Mouse (Mus musculus) liver, embryonic 14.5 days (tissue): ENCODE data around the gene Pten. TPM values are rescaled to one million over a fixed set of nuclear protein-coding genes. Genes with fewer than 3 reads are reported as not detected.
A peak's percentile ranks its signal among the peaks of the same experiment; 100 is the strongest.

Experiments used
- ATAC-seq: fragments of 200-750 bp; cut with Nextera tagmentation; 2 replicates; pipeline ENCODE4 v1.8.0; 2017; ENCODE audit warnings: moderate number of reproducible peaks, mild to moderate bottlenecking, moderate library complexity; ENCODE audit not compliant: insufficient read depth
- DNase-seq, 3 experiments: peaks; one replicate each; pipeline ENCODE4 v3.0.0-alpha.2; 2012 to 2013; ENCODE audit warnings: low read depth in 3 of 3, low spot score in 3 of 3
- H3K27ac ChIP-seq: fragments of 300-500 bp; sonication (generic); 2 replicates; pipeline ENCODE4 v1.5.1; 2014; ENCODE audit warnings: moderate library complexity, mild to moderate bottlenecking, control low read depth, inconsistent platforms
- H3K27me3 ChIP-seq: fragments of 300-500 bp; sonication (generic); 2 replicates; pipeline ENCODE4 v1.6.1; 2014; ENCODE audit warnings: mild to moderate bottlenecking, low read length, moderate library complexity; ENCODE audit not compliant: control insufficient read depth, insufficient read depth
- H3K36me3 ChIP-seq: fragments of 300-500 bp; sonication (generic); replicated peaks from 2 replicates; pipeline ENCODE4 v1.6.1; 2014; ENCODE audit warnings: low read depth; ENCODE audit not compliant: control insufficient read depth, insufficient read depth
- H3K4me1 ChIP-seq, 2 experiments: fragments of 200-500 bp in 1 of 2; fragments of 300-500 bp in 1 of 2; sonication (generic) in 1 of 2; replicated peaks; 2 replicates each; pipeline ENCODE4 v1.6.1; 2012 to 2014; ENCODE audit warnings: antibody characterized with exemption in 1 of 2, inconsistent platforms in 1 of 2, low read length in 1 of 2; ENCODE audit not compliant: control insufficient read depth in 2 of 2, insufficient read depth in 2 of 2
- H3K4me2 ChIP-seq: fragments of 300-500 bp; sonication (generic); 2 replicates; pipeline ENCODE4 v1.6.1; 2014; ENCODE audit warnings: low read depth, mild to moderate bottlenecking, control low read depth, moderate library complexity
- H3K4me3 ChIP-seq, 2 experiments: fragments of 200-500 bp in 1 of 2; fragments of 300-500 bp in 1 of 2; sonication (generic) in 1 of 2; 2 replicates each; pipeline ENCODE4 v1.5.1; 2012 to 2014; ENCODE audit warnings: low read depth in 2 of 2, low read length in 2 of 2, mild to moderate bottlenecking in 2 of 2, control low read depth in 1 of 2, inconsistent platforms in 1 of 2, moderate library complexity in 1 of 2; ENCODE audit not compliant: insufficient read depth in 1 of 2
- H3K9ac ChIP-seq: fragments of 300-500 bp; sonication (generic); replicated peaks from 2 replicates; pipeline ENCODE4 v1.6.1; 2014; ENCODE audit warnings: mild to moderate bottlenecking, control low read depth, moderate library complexity
- H3K9me3 ChIP-seq: fragments of 300-500 bp; sonication (generic); 2 replicates; pipeline ENCODE4 v1.6.1; 2016; ENCODE audit warnings: low read length, mixed read lengths; ENCODE audit not compliant: control insufficient read depth
- CTCF ChIP-seq: IDR thresholded peaks from 2 replicates; pipeline ENCODE4 v1.5.1; 2016; ENCODE audit warnings: antibody characterized with exemption, low read depth, control low read depth
- EP300 ChIP-seq: IDR thresholded peaks from 2 replicates; pipeline ENCODE4 v1.6.1; 2016; ENCODE audit warnings: antibody characterized with exemption, low read depth
- WGBS: fragments of 180-500 bp; shearing (Covaris S2); extraction: QIAGEN DNeasy Blood & Tissue Kit; methylation state at CpG from one replicate; pipeline ENCODE4 v1.1.7; 2014; ENCODE audit not compliant: insufficient replicate concordance; 5-methylcytosine and 5-hydroxymethylcytosine counted together
- polyA plus RNA-seq, 2 experiments: library from polyadenylated mRNA; depleted of rRNA in 1 of 2; stranded (reverse) in 1 of 2; unstranded in 1 of 2; fragments of >200 nt; fragmentation: Nextera tagmentation in 1 of 2; extraction: Ambion mirVana in 1 of 2; gene quantifications; 2 replicates each; pipeline versions ENCODE4 v1.2.1 to v1.2.3; 2012 to 2014

Gene Pten
- polyA plus RNA-seq, 2 experiments, result 3.5 to 4.3 TPM

DNA sequence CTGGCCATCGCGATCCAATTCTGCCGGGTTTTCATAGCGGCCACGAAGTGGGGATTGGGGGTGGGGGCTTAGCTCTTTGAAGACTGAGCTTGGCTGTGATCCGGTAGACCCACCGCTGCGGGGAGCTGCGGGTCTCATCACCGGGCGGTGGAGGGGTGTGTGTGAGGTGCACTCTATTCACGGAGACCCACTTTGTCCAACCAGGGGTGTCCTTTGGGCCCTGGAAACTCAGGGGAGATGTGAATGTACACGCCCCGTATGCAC is 729 bp upstream of the Pten start:
- H3K4me1 ChIP-seq, result peaks cover 8 to 15% of the 10 kb centered on the region in 2 experiments; a peak in 3 of 4 replicates
- WGBS, result under 1% methylated on average over 14 of the region's 14 CpGs
- DNase-seq, result no peak
- no peaks in the 10 kb centered on the region; the same call in 1 of the 2 replicates for H3K27me3 ChIP-seq
- H3K9ac ChIP-seq, result peak overlapping the region; percentile 81
- peak overlapping the region; percentile 41 for H3K27ac ChIP-seq
- H3K9me3 ChIP-seq, result no peaks in the 10 kb centered on the region
- peak overlapping the region; percentile 100 for H3K4me2 ChIP-seq
- peak overlapping the region; percentile 68 to 77 for H3K4me3 ChIP-seq
- TF ChIP-seq CTCF (no peak), EP300 (no peak)
- no peak for ATAC-seq
- no peaks in the 10 kb centered on the region for H3K36me3 ChIP-seq

DNA sequence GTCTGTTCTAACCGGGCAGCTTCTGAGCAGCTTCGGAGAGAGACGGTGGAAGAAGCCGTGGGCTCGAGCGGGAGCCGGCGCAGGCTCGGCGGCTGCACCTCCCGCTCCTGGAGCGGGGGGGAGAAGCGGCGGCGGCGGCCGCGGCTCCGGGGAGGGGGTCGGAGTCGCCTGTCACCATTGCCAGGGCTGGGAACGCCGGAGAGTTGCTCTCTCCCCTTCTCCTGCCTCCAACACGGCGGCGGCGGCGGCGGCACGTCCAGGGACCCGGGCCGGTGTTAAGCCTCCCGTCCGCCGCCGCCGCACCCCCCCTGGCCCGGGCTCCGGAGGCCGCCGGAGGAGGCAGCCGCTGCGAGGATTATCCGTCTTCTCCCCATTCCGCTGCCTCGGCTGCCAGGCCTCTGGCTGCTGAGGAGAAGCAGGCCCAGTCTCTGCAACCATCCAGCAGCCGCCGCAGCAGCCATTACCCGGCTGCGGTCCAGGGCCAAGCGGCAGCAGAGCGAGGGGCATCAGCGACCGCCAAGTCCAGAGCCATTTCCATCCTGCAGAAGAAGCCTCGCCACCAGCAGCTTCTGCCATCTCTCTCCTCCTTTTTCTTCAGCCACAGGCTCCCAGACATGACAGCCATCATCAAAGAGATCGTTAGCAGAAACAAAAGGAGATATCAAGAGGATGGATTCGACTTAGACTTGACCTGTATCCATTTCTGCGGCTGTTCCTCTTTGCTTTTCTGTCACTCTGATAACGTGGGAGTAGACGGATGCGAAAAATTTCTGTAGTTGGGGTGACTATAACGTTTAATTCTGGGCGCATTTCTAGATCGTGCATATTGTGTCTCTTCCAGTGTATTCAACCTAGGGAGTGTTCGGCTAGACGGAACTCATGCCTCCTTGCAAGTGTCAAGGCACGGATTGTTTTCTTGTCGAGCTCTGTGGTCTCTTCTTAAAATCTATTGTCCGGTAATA is 815 bp downstream of the Pten start:
- TF ChIP-seq CTCF (no peak), EP300 (no peak)
- Histone ChIP-seq H3K4me2 (peak overlapping the region; percentile 100), H3K9ac (peak overlapping the region; percentile 80), H3K9me3 (no peaks in the 10 kb centered on the region), H3K4me3 (peak overlapping the region; percentile 68 to 93), H3K27ac (peak overlapping the region; percentile 9; the same call in 1 of the 2 replicates), H3K4me1 (peaks cover 8 to 15% of the 10 kb centered on the region in 2 experiments; a peak in 3 of 4 replicates), H3K27me3 (no peaks in the 10 kb centered on the region; the same call in 1 of the 2 replicates), H3K36me3 (no peaks in the 10 kb centered on the region)
- no peak; the same call in 1 of the 2 replicates for ATAC-seq
- DNase-seq, result no peak
- WGBS, result under 1% methylated on average over 69 of the region's 69 CpGs

DNA sequence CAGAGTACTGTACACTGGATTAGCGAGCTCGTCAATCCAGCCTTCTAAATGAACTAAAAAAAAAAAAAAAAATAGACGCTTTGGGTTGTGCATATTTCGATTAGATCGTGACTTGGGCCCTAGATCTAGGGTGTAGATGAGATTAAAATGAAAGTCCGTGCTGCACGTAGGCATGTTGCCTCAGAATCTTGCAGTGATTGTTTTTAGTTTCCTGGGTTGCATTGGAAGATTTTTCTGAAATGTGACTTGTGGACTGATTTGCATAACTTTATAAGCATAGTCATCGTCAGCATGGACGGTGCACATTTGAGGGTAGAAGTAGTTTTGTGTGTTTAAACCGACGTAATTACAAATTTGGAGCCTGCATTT is 1.5 kb downstream of the Pten start:
- DNase-seq, result no peak

DNA sequence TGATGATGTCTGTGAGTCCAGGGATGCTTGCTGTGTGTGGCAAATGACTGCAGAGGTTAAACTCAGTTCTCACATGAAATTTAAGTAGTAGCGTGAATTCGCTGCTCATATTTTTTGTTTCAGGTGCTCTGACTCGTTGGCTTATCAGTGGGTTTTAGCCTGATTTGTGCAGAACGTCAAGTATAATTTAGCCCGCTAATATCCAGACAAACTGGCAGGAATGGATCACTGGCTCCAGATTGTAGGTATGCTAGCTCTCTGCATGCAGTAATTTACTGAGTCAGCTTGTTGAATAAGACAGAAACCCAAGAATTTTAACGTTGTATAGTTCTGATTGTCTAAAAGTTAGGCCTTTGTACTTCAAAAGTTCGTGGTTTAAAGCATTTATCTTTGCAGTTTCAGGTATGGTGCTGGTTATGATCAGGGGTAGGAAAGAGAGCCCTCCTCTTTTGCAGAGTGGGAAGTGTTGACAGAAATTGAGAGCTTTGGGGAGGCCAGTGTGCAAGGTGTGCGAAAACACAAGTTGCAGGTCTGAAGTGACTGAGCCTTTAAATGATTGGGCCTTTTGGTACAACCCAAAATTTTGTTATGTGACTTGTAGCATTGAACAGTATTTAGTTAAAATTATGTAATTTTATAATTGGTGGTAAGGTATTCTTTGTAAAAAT is 2.2 kb downstream of the Pten start:
- Histone ChIP-seq H3K4me3 (peak overlapping the region; percentile 51 to 68), H3K9ac (peak overlapping the region; percentile 80), H3K27ac (no peak overlapping the region), H3K4me1 (peaks cover 8 to 15% of the 10 kb centered on the region in 2 experiments; a peak in 3 of 4 replicates), H3K4me2 (peak overlapping the region; percentile 100), H3K27me3 (no peaks in the 10 kb centered on the region; the same call in 1 of the 2 replicates), H3K36me3 (no peaks in the 10 kb centered on the region), H3K9me3 (no peaks in the 10 kb centered on the region)
- WGBS, result 6% methylated on average over 8 of the region's 8 CpGs
- ATAC-seq, result no peak
- DNase-seq, result no peak
- TF ChIP-seq EP300, result no peak
- TF ChIP-seq CTCF, result no peak

More for the DNA sequence above, 1.5 kb downstream of the Pten start:
- Histone ChIP-seq H3K4me1 (peaks cover 8 to 15% of the 10 kb centered on the region in 2 experiments; a peak in 3 of 4 replicates), H3K4me3 (peak overlapping the region; percentile 68 to 93), H3K9ac (peak overlapping the region; percentile 80), H3K27me3 (no peaks in the 10 kb centered on the region; the same call in 1 of the 2 replicates), H3K4me2 (peak overlapping the region; percentile 100), H3K9me3 (no peaks in the 10 kb centered on the region), H3K27ac (no peak overlapping the region), H3K36me3 (no peaks in the 10 kb centered on the region)
- WGBS, result 2% methylated on average over 11 of the region's 11 CpGs
- TF ChIP-seq EP300 (no peak), CTCF (no peak)
- ATAC-seq, result no peak

DNA sequence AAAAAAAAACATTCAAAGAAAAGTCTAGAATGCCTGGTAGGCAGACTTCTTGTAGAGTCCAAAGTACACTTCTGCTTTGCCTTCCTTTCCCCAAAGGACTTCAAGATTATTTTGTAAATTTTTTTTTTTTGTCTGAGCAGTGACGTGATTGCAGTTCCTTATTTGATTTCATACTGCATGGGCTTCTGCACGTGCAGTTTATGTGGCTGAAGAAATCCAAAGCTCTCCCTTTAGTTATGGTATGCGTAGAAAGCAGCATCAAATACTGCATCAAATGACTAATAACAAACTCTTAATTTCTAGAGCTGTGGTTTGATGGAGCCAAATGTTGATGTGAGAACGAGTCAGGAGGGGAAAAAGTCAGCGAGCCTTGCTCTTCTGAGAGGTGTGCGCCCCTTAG is 3.2 kb downstream of the Pten start:
- no peaks in the 10 kb centered on the region for H3K9me3 ChIP-seq
- H3K27ac ChIP-seq, result no peak overlapping the region
- H3K36me3 ChIP-seq, result no peaks in the 10 kb centered on the region
- no peak overlapping the region for H3K9ac ChIP-seq
- 36% methylated on average over 6 of the region's 6 CpGs for WGBS
- ATAC-seq (no peak), DNase-seq (no peak)
- peaks cover 8 to 11% of the 10 kb centered on the region in 2 experiments; a peak in 3 of 4 replicates for H3K4me1 ChIP-seq
- peak overlapping the region; percentile 100 for H3K4me2 ChIP-seq
- TF ChIP-seq EP300, result no peak
- no peak for TF ChIP-seq CTCF
- no peaks in the 10 kb centered on the region for H3K27me3 ChIP-seq
- H3K4me3 ChIP-seq, result peak overlapping the region in 1 of 2 experiments; percentile 3; a peak in 1 of 4 replicates
